Mouse (Mus musculus): ENCODE results near the gene Fhod1.

- TF ChIP-seq CTCF (IDR thresholded peaks at IDR 0.05; ENCODE audit: insufficient read depth, low read depth, low read length) (no peak), POLR2A (IDR thresholded peaks at IDR 0.05; ENCODE audit: insufficient read depth, low read depth, low read length) (no peak)
These were observed 39.3 kb downstream of the Fhod1 start for GRCm38 (mm10) chr8:105308428-105308827.

All from olfactory bulb, adult 2 months (tissue).